Mouse (Mus musculus) v-Abl transformed pro-B cells (cell line): Measurements from ENCODE around the gene Colq.

ENCODE experiments used
- in situ Hi-C, 2 experiments: fragments of 400-800 bp; cut with MboI; formaldehyde crosslinking; loops; one replicate each; pipeline ENCODE4 v1.15.1; 2025; ENCODE audit not compliant: unreplicated experiment in 2 of 2

The Colq gene

GRCm38 (mm10) chr14:31473297-31473696 is 117.8 kb downstream of the Colq start:
- in situ Hi-C loops: loop anchor here (5.0 kb wide), 1 partner anchor 256 kb away; the partner anchor contains the start of genes Nisch (in 2 of the 2) and Sema3g (in 2 of the 2)
